Mouse (Mus musculus) retina, postnatal 7 days (tissue): ENCODE results near the gene Olfr944.

Source experiments
- DNase-seq: peaks from one replicate; pipeline ENCODE4 v3.0.0-alpha.2; 2012; ENCODE audit warnings: low read depth, low spot score

Gene Olfr944

DNA sequence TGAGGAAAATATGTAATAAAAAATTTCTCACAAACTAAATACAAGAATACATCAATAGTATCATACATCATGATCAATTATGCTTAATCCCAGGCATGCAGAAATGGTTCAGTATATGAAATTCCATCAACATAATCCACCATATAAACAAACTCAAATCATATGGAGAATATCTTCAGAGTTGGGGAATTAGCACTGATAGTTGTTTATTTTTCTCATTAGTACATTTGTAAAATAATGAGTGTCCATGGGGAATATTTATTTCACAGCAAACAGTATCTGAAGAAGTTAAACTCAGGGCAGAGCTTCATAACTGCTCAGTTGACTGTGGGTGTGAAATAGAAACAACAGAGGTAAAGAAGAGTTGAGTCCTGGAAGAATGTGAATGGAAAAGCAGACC, at the start of gene Olfr944:
Gene Olfr944, plus strand, starts transcription at position 301 of the 400 bp plus-strand sequence.
- no peak for DNase-seq

- no peak for DNase-seq
These were observed 49.3 kb upstream of the Olfr944 start for GRCm38 (mm10) chr9:39152401-39152800.

DNA sequence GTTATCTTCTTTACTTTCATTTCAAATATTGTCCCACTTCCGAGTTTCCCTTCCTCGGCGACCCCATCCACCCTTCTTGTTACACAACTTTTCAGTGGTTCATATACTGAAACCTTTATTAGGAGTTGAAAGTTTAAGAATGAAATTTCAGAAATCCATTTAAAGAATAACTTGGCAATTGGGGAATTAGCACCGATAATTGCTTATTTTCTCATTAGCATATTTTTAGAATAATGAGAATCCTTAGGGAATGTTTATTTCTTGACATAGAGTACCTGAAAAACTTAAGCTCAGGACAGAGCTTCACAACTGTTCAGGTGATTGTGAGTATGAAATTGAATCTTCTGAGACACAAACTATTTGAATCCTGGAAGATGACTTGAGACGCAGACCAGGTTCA, 35.7 kb upstream of the Olfr944 start, which contains the start of gene Olfr943:
Gene Olfr943, plus strand, starts transcription at position 301 of the 400 bp plus-strand sequence.
- no peak for DNase-seq

GRCm38 (mm10) chr9:39249894-39250293, 48.2 kb downstream of the Olfr944 start, which contains the start of gene Olfr1537:
Gene Olfr1537, minus strand, starts transcription at chr9:39249994.
- no peak for DNase-seq
